Mouse (Mus musculus) left cerebral cortex, adult 2 months (tissue): ENCODE results near the gene Got1. TPM values are rescaled to one million over a fixed set of nuclear protein-coding genes. Genes with fewer than 3 reads are reported as not detected.
"Not testable (repeated sequence)": the region's sequence is repeated elsewhere in the genome, so short reads cannot be mapped to it uniquely, and the experiment has no call there.

ENCODE experiments used
- DNase-seq, 2 experiments: peaks; one replicate each; pipeline ENCODE4 v3.0.0; 2021 to 2022; ENCODE audit warnings: low spot score in 2 of 2, mixed read lengths in 1 of 2; ENCODE audit errors: extremely low spot score in 1 of 2
- H3K27ac ChIP-seq: fragments of 200-600 bp; 2 replicates; pipeline ENCODE4 v1.8.1; 2022
- H3K4me3 ChIP-seq: fragments of 200-600 bp; 2 replicates; pipeline ENCODE4 v1.8.1; 2022
- CTCF ChIP-seq: fragments of 200-600 bp; IDR thresholded peaks from 2 replicates; pipeline ENCODE4 v1.8.1; 2022; ENCODE audit warnings: antibody characterized with exemption, mild to moderate bottlenecking, moderate library complexity
- intact Hi-C: fragments of 180-260 bp; cut with DNase I; formaldehyde crosslinking; loops from one replicate; pipeline ENCODE4 v1.15.1; 2025
- total RNA-seq, 2 experiments: library from RNA; stranded (reverse); gene quantifications; 2 replicates each; pipeline ENCODE4 v1.2.3; 2021

The Got1 gene
- total RNA-seq, 2 experiments from 2014 or later: 361 to 390 TPM

DNA sequence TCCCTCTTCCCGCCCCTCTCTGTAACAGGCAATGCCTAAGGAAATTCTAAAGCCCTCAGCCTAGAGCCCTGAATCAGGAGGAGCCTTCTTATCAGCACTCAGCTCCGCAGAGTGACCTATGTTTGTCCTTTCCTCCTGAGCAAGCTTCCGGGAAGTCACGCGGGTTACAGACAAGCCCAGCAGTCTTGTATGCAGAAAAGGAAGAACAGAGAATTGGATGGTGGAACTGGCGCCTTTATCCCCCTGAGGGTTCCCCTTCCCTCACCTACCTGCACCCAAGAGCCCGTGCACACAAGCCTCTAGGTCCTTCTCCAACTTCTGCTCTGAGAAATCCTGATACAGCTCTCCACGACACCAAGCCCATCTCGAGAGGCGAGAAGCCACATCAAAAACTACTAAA is 4.0 kb downstream of the Got1 start:
- DNase-seq: no peak
- H3K4me3 ChIP-seq: peak overlapping the region; percentile 55
- TF ChIP-seq CTCF: no peak
- intact Hi-C loops: no loop called here
- no peak overlapping the region; the same call in 1 of the 2 replicates for H3K27ac ChIP-seq

DNA sequence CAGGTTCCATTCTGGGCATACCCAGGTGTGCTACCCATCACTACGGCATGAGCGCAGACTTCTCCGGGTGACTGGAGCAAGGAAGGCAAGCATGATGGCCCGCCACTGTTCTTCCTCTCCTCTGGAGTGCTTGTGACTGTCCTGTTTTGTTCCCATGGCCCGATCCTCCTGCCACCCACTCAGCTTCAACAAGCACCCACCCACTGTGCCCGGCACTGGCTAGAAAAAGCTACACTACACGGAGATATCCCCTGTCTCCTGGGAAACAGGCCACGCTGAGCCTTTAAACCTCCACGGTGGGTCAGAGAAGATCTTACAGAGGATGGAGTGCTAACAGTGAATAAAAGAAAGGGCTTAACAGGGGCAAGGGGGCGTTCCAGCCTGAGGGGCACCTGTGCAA is 5.2 kb downstream of the Got1 start:
- Histone ChIP-seq H3K27ac (peak overlapping the region; percentile 59), H3K4me3 (peak overlapping the region; percentile 28)
- no peak for TF ChIP-seq CTCF
- no peak for DNase-seq
- intact Hi-C loops: no loop called here

DNA sequence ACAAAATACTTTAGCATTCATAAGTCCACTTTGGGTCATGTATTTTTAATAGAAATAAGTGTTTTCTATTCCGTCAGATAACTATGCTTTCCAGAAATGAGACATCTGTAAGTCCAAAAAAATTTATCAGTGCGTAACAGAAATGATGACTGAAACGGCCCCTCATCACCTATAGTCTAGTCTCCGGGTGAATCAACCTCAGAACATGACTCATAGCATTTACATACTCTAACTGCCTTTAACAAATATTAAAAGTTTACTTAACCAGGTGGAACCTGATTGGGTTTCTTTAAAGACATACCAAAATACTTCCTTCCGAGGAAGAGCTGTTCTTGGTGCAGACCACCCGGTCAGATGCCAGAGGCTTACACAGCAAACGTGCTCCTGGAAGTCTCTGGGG is 6.1 kb downstream of the Got1 start:
- Histone ChIP-seq H3K27ac (no peak overlapping the region), H3K4me3 (no peak overlapping the region)
- intact Hi-C loops: no loop called here

DNA sequence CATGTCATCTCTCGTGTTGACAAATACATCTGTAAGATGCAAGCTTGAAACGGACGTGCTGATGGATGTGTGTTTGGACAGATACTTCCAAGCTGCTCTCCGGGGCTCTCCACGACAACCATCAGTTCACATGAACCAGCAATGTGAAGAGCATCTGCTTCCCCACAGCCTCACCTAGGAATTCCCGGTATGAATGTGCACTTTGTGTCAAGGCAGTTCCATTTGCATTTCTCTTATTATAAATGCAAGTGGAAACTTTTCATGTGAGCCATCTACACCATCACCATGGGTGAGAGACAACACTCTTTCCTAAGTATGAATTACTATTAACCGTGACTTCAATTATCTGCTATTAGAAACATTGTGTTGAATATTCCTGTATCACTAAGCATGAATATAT is 6.6 kb downstream of the Got1 start:
- H3K27ac ChIP-seq: no peak overlapping the region
- no peak for TF ChIP-seq CTCF
- DNase-seq: no peak
- intact Hi-C loops: no loop called here
- H3K4me3 ChIP-seq: no peak overlapping the region

More for the DNA sequence above, 6.1 kb downstream of the Got1 start:
- no peak for DNase-seq
- TF ChIP-seq CTCF: no peak

DNA sequence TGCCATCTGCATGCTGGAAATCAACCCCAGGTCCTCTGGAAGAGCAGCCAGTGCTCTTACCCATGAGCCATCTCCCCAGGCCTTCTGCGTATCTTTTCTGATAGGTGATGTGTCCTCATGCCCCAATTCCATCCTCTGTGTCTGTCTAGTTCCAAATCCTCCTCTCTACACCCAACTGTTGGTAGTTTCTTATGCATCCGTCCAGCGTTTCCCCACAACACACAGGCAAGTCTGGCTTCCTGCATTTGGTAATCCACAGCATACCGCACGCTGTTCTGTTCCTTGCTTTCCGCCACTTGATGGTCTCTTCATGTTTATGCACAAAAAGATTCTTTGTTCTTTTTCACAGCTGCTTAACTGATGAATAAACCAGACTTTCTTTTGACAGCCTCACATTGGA is 7.1 kb downstream of the Got1 start:
- no peak overlapping the region for H3K4me3 ChIP-seq
- no peak for TF ChIP-seq CTCF
- no peak overlapping the region for H3K27ac ChIP-seq
- intact Hi-C loops: no loop called here
- DNase-seq: no peak

DNA sequence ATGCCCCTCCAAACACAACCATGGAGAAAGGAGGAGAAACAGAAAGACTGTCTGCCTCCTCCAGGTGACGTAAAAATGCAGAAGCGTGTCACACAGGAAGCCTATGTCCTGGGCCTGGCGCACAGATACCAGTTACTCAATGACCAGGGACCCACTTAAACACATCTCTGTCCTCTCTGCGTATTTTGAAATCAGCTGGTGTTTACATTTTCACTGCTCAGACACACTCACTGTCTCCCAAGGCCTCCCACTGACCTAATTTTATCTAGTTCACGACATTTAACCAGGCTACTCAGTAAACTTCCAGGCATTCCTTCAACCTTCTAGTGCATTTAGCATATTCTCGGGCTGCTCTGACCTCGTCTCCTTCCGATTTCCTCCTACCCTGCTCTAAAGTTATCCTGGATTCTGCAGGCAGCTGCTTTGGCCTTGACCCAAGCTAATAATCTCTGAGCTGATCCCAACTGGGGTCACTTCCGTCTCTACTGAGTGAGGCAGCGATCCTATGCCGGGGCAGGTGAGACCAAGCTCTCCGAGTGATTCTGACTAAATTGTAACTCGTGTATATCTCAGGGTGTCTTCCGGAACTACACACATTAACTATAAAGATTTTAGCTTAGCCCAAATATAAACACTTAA is 7.9 kb downstream of the Got1 start:
- DNase-seq: no peak
- Histone ChIP-seq H3K4me3 (no peak overlapping the region), H3K27ac (no peak overlapping the region)
- no peak for TF ChIP-seq CTCF
- intact Hi-C loops: no loop called here

DNA sequence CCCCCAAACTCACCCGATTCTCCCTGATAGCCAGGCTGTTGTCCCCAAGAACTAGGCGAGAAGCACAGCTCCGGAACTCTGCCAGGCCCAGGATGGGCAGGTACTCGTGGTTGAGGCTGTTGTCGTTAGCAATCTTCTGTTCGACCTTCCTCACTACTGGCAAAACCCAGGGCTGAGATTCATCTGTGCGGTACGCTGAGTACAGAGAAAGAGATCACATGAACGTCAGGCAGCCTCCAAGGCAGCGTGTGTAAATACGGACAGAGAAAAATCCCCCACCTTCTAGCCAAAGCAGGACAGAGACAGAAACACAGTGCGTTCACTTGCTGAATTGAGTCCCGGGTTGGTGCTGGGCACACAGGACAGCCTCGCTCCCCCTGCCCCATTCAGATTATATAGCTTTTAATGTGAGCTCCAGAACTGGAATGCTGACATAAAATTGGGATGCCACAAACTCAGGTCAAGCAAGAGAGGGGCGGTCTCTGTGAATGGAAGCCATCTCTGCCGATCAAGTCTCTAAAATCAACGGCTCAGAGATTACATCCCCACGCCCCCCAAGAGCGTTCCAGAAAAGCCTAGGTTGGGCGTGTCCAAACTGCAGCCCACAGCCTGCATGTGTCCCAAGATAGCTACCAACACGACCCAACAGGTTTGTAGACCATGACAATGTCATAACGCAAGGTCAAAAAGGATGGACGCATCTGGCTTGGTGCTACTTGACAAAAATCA is 8.6 kb downstream of the Got1 start:
- H3K27ac ChIP-seq: no peak overlapping the region
- no peak for DNase-seq
- intact Hi-C loops: no loop called here

DNA sequence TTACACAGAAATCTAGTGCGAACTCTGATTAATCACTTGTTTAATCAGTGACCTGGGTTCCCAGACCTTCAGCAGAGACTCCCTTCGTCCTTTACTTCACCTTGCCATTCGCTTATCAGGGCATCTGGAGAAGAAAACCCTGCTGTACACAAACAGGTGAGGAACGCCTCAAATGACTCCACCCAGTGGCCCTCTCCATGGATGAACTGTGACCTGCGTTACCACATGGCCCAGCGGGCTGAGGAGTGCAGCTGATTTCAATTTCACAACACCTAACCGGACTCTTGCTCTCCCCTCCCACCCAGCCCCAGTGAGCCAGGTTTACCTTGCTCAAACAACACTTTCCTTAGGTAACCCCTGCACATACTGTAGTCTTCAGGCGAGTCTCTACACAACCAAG is 10.5 kb downstream of the Got1 start:
- Histone ChIP-seq H3K27ac (no peak overlapping the region), H3K4me3 (no peak overlapping the region)
- no peak for TF ChIP-seq CTCF
- DNase-seq: no peak
- intact Hi-C loops: no loop called here

More for the DNA sequence above, 8.6 kb downstream of the Got1 start:
- no peak overlapping the region for H3K4me3 ChIP-seq
- TF ChIP-seq CTCF: no peak

DNA sequence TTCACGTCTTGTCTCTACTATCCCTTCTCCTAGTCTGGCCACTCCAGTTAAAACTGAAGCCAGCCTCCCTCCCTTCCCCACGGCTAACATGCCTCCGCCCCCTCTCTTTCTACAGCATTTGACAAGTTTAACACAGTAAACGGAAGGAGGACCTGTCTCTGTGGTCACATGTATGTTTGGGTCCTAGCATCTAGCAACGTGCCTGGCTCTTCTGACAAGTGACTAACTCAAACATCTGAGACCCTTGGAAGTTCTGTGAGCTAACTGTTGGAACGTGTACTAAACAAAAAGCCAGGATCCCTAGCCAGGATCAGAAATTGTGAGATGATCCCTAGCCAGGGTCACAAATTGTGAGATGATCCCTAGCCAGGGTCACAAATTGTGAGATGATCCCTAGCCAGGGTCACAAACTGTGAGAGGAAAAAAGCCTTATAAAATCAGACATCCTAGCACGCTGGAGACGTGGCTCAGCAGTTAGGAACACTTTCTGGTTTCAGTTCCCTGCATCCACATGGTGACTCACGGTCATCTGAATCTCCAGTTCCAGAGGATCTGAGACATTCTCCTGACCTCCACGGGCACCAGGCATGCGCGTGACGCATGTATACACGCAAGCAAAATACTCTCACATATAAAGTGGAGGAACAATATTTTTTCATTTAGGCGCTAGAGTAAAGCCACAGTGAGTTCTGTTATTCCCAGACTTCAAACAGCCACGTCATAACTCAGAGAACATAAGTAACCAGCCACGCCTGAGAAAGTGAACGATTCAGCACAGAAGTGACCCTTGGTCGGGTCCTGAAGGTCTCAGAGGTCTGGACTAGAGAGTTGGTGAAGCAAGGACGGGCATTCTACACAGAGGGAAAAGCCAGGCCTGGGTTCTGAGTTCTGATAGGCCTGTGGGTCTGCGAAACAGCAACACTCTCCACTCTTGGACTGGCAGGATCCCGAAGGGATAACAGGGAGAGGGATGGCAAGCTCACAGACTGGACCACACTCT is 12.5 kb downstream of the Got1 start:
- DNase-seq: no peak
- TF ChIP-seq CTCF: no peak
- Histone ChIP-seq H3K4me3 (no peak overlapping the region), H3K27ac (no peak overlapping the region)
- intact Hi-C loops: no loop called here

DNA sequence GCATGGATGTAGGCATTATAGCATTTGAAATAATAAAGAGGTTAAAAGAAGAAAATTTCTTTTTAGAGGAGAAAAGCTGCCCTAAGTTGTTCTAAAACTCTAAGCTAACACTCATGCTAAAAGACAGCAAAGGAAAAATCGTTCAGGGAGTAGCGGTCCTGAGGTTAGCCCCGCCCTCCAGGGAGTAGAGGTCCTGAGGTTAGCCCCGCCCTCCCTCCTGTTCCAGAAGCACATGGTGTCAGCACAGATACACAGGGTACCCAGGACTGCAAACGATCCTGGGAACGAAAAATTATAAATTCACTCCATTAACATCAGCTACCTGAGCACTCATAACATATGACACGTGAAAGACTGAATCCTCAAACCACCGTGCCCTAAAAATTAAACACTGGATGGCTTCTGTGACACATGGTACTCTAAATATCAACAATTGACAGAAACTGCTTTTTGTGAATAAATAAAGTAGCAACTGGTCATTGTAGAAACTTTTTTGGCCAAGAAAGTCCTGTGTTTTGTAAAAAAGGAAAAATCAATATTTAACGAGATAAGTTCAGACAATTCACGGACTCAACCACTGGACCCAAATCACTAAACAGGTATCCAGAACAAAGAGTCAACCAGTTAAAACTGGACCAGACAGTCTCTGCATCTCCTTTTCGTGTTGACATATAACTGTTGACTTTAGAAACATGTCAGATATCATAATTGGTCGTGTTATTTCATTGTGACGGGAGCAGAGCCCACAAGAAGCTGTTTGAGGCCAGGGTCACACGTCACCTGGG is 13.8 kb downstream of the Got1 start:
- TF ChIP-seq CTCF: no peak
- DNase-seq: no peak
- no peak overlapping the region for H3K4me3 ChIP-seq

DNA sequence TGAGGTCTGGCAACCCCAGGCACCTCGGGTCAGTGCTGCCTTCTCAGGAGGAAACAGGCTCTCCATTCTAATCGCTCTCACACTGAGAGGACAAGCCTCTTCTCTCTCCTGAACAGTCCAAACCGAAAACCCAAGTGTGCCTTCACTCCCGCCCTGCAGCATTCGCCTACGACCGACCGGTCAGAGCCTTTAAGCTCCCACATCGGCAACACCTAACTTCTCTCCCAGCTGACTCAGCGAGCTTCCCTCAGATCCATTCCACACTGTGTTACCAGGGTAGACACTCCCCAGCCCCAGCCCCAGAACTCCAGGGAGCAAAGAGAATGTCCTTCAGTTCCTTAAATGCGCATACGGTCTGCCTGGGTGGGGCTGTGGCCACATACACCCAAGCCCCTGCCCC is 19.0 kb downstream of the Got1 start:
- intact Hi-C loops: no loop called here
- no peak for DNase-seq
- TF ChIP-seq CTCF: no peak
- H3K27ac ChIP-seq: no peak overlapping the region
- H3K4me3 ChIP-seq: no peak overlapping the region

More for the DNA sequence above, 13.8 kb downstream of the Got1 start:
- intact Hi-C loops: no loop called here
- H3K27ac ChIP-seq: no peak overlapping the region

DNA sequence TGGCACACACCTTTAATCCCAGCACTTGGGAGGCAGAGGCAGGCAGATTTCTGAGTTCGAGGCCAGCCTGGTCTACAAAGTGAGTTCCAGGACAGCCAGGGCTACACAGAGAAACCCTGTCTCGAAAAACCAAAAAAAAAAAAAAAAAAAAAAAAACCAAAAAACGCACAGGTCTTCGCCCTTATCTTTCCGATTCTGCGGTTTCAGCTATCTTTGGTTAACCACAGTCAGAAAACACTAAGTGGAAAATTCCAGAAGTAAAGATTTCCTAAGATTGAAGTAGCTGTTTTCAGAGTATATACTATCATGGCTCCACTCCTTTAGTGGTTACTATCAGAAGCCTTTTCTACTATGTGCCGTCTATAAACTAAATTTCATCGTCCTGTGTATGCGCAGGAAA is 20.8 kb downstream of the Got1 start:
- DNase-seq, H3K4me3 ChIP-seq, H3K27ac ChIP-seq, intact Hi-C loops: not testable (repeated sequence)
